Mouse (Mus musculus): Measurements from ENCODE around the gene Dda1. TPM values are rescaled to one million over a fixed set of nuclear protein-coding genes. Genes with fewer than 3 reads are reported as not detected.

The Dda1 gene
- polyA plus RNA-seq, 2 experiments = 24.8 to 34.4 TPM

GRCm38 (mm10) chr8:71488454-71488853 lies 19.5 kb downstream of the Dda1 start:
- H3K4me3 ChIP-seq (ENCODE audit: insufficient read depth in 1 of 2, low read depth in 2 of 2, low read length in 2 of 2) = peak overlapping the region; percentile 79 to 84
- ATAC-seq (ENCODE audit: insufficient read depth) (peak; percentile 91), DNase-seq (ENCODE audit: low read depth in 3 of 3, low spot score in 3 of 3) (peak; percentile 92 to 94 (median 94))
- H3K36me3 ChIP-seq (replicated peaks; ENCODE audit: control insufficient read depth, insufficient read depth, low read depth) = no peaks in the 10 kb centered on the region
- H3K27me3 ChIP-seq (ENCODE audit: control insufficient read depth, insufficient read depth, low read length) = no peaks in the 10 kb centered on the region
- H3K9me3 ChIP-seq (ENCODE audit: control insufficient read depth, low read length) = no peaks in the 10 kb centered on the region
- WGBS (ENCODE audit: insufficient replicate concordance) = under 1% methylated on average over 22 of the region's 22 CpGs
- H3K4me2 ChIP-seq (ENCODE audit: low read depth) = peak overlapping the region; percentile 95
- H3K4me1 ChIP-seq (replicated peaks; ENCODE audit: control insufficient read depth in 2 of 2, insufficient read depth in 2 of 2, low read length in 1 of 2) = peaks cover 4 to 7% of the 10 kb centered on the region in 2 experiments; a peak in 3 of 4 replicates
- H3K27ac ChIP-seq = peak overlapping the region; percentile 41
- H3K9ac ChIP-seq (replicated peaks) = peak overlapping the region; percentile 75
- TF ChIP-seq EP300 (IDR thresholded peaks at IDR 0.05; ENCODE audit: low read depth) (no peak), CTCF (IDR thresholded peaks at IDR 0.05; ENCODE audit: low read depth) (no peak)

- no peaks in the 10 kb centered on the region; the same call in 1 of the 2 replicates for H3K36me3 ChIP-seq (replicated peaks; ENCODE audit: control insufficient read depth, insufficient read depth, low read depth)
- H3K4me2 ChIP-seq (ENCODE audit: low read depth) = no peak overlapping the region
- H3K9ac ChIP-seq (replicated peaks) = no peak overlapping the region
- H3K9me3 ChIP-seq (ENCODE audit: control insufficient read depth, low read length) = no peaks in the 10 kb centered on the region
- no peak overlapping the region for H3K4me3 ChIP-seq (ENCODE audit: insufficient read depth in 1 of 2, low read depth in 2 of 2, low read length in 2 of 2)
- H3K27me3 ChIP-seq (ENCODE audit: control insufficient read depth, insufficient read depth, low read length) = no peaks in the 10 kb centered on the region
- WGBS (ENCODE audit: insufficient replicate concordance) = 27% methylated on average over 16 of the region's 16 CpGs
- peak; percentile 89 for TF ChIP-seq CTCF (IDR thresholded peaks at IDR 0.05; ENCODE audit: low read depth)
- TF ChIP-seq EP300 (IDR thresholded peaks at IDR 0.05; ENCODE audit: low read depth) = no peak
- DNase-seq (ENCODE audit: low read depth in 3 of 3, low spot score in 3 of 3) (peak in 2 of 3 experiments; percentile 46 to 59), ATAC-seq (ENCODE audit: insufficient read depth) (peak; percentile 38; the same call in 1 of the 2 replicates)
- H3K4me1 ChIP-seq (replicated peaks; ENCODE audit: control insufficient read depth in 2 of 2, insufficient read depth in 2 of 2, low read length in 1 of 2) = peaks cover 0 to 2% of the 10 kb centered on the region in 2 experiments; a peak in 1 of 4 replicates
- H3K27ac ChIP-seq = no peak overlapping the region
Measured at GRCm38 (mm10) chr8:71495039-71495438, 26.0 kb downstream of the Dda1 start.

GRCm38 (mm10) chr8:71495811-71496210 lies 26.8 kb downstream of the Dda1 start:
- WGBS (ENCODE audit: insufficient replicate concordance) = 81% methylated on average over 5 of the region's 5 CpGs
- Histone ChIP-seq H3K9me3 (ENCODE audit: control insufficient read depth, low read length) (no peaks in the 10 kb centered on the region), H3K4me1 (replicated peaks; ENCODE audit: control insufficient read depth in 2 of 2, insufficient read depth in 2 of 2, low read length in 1 of 2) (peaks cover 0 to 2% of the 10 kb centered on the region in 2 experiments; a peak in 1 of 4 replicates), H3K36me3 (replicated peaks; ENCODE audit: control insufficient read depth, insufficient read depth, low read depth) (no peaks in the 10 kb centered on the region; the same call in 1 of the 2 replicates), H3K27me3 (ENCODE audit: control insufficient read depth, insufficient read depth, low read length) (no peaks in the 10 kb centered on the region), H3K9ac (replicated peaks) (no peak overlapping the region), H3K4me2 (ENCODE audit: low read depth) (no peak overlapping the region), H3K4me3 (ENCODE audit: insufficient read depth in 1 of 2, low read depth in 2 of 2, low read length in 2 of 2) (no peak overlapping the region), H3K27ac (no peak overlapping the region)
- DNase-seq (ENCODE audit: low read depth in 3 of 3, low spot score in 3 of 3) (no peak), ATAC-seq (ENCODE audit: insufficient read depth) (no peak)
- TF ChIP-seq CTCF (IDR thresholded peaks at IDR 0.05; ENCODE audit: low read depth) (no peak), EP300 (IDR thresholded peaks at IDR 0.05; ENCODE audit: low read depth) (no peak)

- no peaks in the 10 kb centered on the region for H3K9me3 ChIP-seq (ENCODE audit: control insufficient read depth, low read length)
- TF ChIP-seq EP300 (IDR thresholded peaks at IDR 0.05; ENCODE audit: low read depth) (no peak), CTCF (IDR thresholded peaks at IDR 0.05; ENCODE audit: low read depth) (peak; percentile 37)
- DNase-seq (ENCODE audit: low read depth in 3 of 3, low spot score in 3 of 3) (no peak), ATAC-seq (ENCODE audit: insufficient read depth) (no peak)
- H3K4me1 ChIP-seq (replicated peaks; ENCODE audit: control insufficient read depth in 2 of 2, insufficient read depth in 2 of 2, low read length in 1 of 2) = peaks cover 0 to 2% of the 10 kb centered on the region in 2 experiments; a peak in 1 of 4 replicates
- no peak overlapping the region for H3K4me2 ChIP-seq (ENCODE audit: low read depth)
- no peak overlapping the region for H3K4me3 ChIP-seq (ENCODE audit: insufficient read depth in 1 of 2, low read depth in 2 of 2, low read length in 2 of 2)
- H3K9ac ChIP-seq (replicated peaks) = no peak overlapping the region
- 50% methylated on average over 11 of the region's 11 CpGs for WGBS (ENCODE audit: insufficient replicate concordance)
- no peaks in the 10 kb centered on the region for H3K27me3 ChIP-seq (ENCODE audit: control insufficient read depth, insufficient read depth, low read length)
- H3K27ac ChIP-seq = no peak overlapping the region
- no peaks in the 10 kb centered on the region; the same call in 1 of the 2 replicates for H3K36me3 ChIP-seq (replicated peaks; ENCODE audit: control insufficient read depth, insufficient read depth, low read depth)
Measured at GRCm38 (mm10) chr8:71496481-71496880, 27.5 kb downstream of the Dda1 start.

DNA sequence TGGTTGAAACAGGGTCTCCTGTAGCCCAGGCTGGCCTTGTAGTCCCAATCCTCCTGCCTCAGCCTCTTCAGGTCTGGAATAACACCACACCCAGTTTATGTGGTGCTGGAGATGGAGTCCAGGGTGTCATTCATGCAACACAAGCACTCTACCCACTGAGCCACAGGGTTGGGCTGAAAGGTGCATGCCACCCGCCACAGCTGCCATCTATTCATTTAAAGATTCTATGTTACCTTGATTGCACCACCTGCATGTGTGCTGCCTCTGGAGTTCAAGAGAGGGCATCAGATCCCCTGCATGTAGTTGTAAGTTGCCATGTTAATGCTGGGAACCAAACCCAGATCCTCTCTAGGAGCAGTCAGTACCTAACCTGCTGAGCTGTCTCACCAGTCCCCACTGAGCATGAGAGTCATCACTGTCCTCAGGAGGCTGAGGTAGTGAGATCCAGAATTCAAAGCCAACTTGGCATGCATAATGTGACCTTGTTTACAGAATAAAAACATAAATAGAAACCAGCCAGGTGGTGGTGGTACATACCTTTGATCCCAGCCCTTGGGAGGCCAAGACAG lies 28.2 kb downstream of the Dda1 start:
- H3K4me1 ChIP-seq (replicated peaks; ENCODE audit: control insufficient read depth in 2 of 2, insufficient read depth in 2 of 2, low read length in 1 of 2) = peaks cover 0 to 2% of the 10 kb centered on the region in 2 experiments; a peak in 1 of 4 replicates
- DNase-seq (ENCODE audit: low read depth in 3 of 3, low spot score in 3 of 3) = no peak
- WGBS (ENCODE audit: insufficient replicate concordance) = 52% methylated on average over 1 of the region's 1 CpGs

More for the DNA sequence above, 28.2 kb downstream of the Dda1 start:
- Histone ChIP-seq H3K4me3 (ENCODE audit: insufficient read depth in 1 of 2, low read depth in 2 of 2, low read length in 2 of 2) (no peak overlapping the region), H3K27ac (no peak overlapping the region), H3K27me3 (ENCODE audit: control insufficient read depth, insufficient read depth, low read length) (no peaks in the 10 kb centered on the region), H3K9me3 (ENCODE audit: control insufficient read depth, low read length) (no peaks in the 10 kb centered on the region), H3K4me2 (ENCODE audit: low read depth) (no peak overlapping the region), H3K9ac (replicated peaks) (no peak overlapping the region), H3K36me3 (replicated peaks; ENCODE audit: control insufficient read depth, insufficient read depth, low read depth) (no peaks in the 10 kb centered on the region; the same call in 1 of the 2 replicates)
- TF ChIP-seq CTCF (IDR thresholded peaks at IDR 0.05; ENCODE audit: low read depth) (no peak), EP300 (IDR thresholded peaks at IDR 0.05; ENCODE audit: low read depth) (no peak)
- ATAC-seq (ENCODE audit: insufficient read depth) = no peak

Data from liver, embryonic 14.5 days (tissue).